Mouse (Mus musculus) hindbrain, embryonic 13.5 days (tissue): ENCODE data around the gene Apex1. TPM values are rescaled to one million over a fixed set of nuclear protein-coding genes. Genes with fewer than 3 reads are reported as not detected.
A peak's percentile ranks its signal among the peaks of the same experiment; 100 is the strongest.
"Not testable (repeated sequence)": the region's sequence is repeated elsewhere in the genome, so short reads cannot be mapped to it uniquely, and the experiment has no call there.

Experiments
- ATAC-seq: fragments of 200-750 bp; cut with Nextera tagmentation; 2 replicates; pipeline ENCODE4 v1.8.0; 2017; ENCODE audit warnings: moderate TSS enrichment; ENCODE audit not compliant: low FRiP score
- H3K27ac ChIP-seq: fragments of 300-500 bp; sonication (generic); 2 replicates; pipeline ENCODE4 v1.5.1; 2015; ENCODE audit warnings: inconsistent platforms, mild to moderate bottlenecking, moderate library complexity
- H3K27me3 ChIP-seq: fragments of 300-500 bp; sonication (generic); 2 replicates; pipeline ENCODE4 v1.6.1; 2015; ENCODE audit warnings: mild to moderate bottlenecking, inconsistent platforms
- H3K36me3 ChIP-seq: fragments of 300-500 bp; sonication (generic); 2 replicates; pipeline ENCODE4 v1.6.1; 2015; ENCODE audit warnings: mild to moderate bottlenecking, inconsistent platforms
- H3K4me1 ChIP-seq: fragments of 300-500 bp; sonication (generic); replicated peaks from 2 replicates; pipeline ENCODE4 v1.6.1; 2015; ENCODE audit warnings: inconsistent platforms
- H3K4me2 ChIP-seq: fragments of 300-500 bp; sonication (generic); 2 replicates; pipeline ENCODE4 v1.6.1; 2015; ENCODE audit warnings: inconsistent platforms, mild to moderate bottlenecking, moderate library complexity
- H3K4me3 ChIP-seq: fragments of 300-500 bp; sonication (generic); 2 replicates; pipeline ENCODE4 v1.5.1; 2015; ENCODE audit warnings: mild to moderate bottlenecking, inconsistent platforms
- H3K9ac ChIP-seq: fragments of 300-500 bp; sonication (generic); 2 replicates; pipeline ENCODE4 v1.6.1; 2015; ENCODE audit warnings: mild to moderate bottlenecking, inconsistent platforms
- H3K9me3 ChIP-seq: fragments of 300-500 bp; sonication (generic); 2 replicates; pipeline ENCODE4 v1.6.1; 2016; ENCODE audit warnings: inconsistent platforms
- WGBS: fragments of 180-500 bp; shearing (Covaris S2); methylation state at CpG from one replicate; pipeline ENCODE4 v1.1.7; 2015; 5-methylcytosine and 5-hydroxymethylcytosine counted together
- polyA plus RNA-seq: library from polyadenylated mRNA; unstranded; fragments of >200 nt; fragmentation: Nextera tagmentation; extraction: Ambion mirVana; gene quantifications from 2 replicates; pipeline ENCODE4 v1.2.1, GENCODE M21; 2015

Apex1 gene
- polyA plus RNA-seq, 1 experiment from 2014 or later: 225 TPM

GRCm38 (mm10) chr14:50897374-50897765, 27.4 kb upstream of the Apex1 start, which contains the start of gene Klhl33:
Gene Klhl33, minus strand, starts transcription at chr14:50897507.
- Histone ChIP-seq H3K4me3 (peak within 1 kb of the TSS; percentile 55), H3K4me2 (peak within 1 kb of the TSS; percentile 91), H3K9me3 (no peaks in the 10 kb centered on the region), H3K27me3 (peaks cover 12% of the 10 kb centered on the region), H3K27ac (peak within 1 kb of the TSS; percentile 24), H3K9ac (peak within 1 kb of the TSS; percentile 78), H3K4me1 (peaks cover 17% of the 10 kb centered on the region), H3K36me3 (no peaks in the 10 kb centered on the region)
- 51% methylated on average over 7 of the region's 7 CpGs for WGBS
- no peak for ATAC-seq

GRCm38 (mm10) chr14:50897992-50898391, 26.8 kb upstream of the Apex1 start:
- WGBS: 91% methylated on average over 2 of the region's 2 CpGs

GRCm38 (mm10) chr14:50903973-50904827, 20.6 kb upstream of the Apex1 start:
- 4% methylated on average over 26 of the region's 26 CpGs for WGBS
- Histone ChIP-seq H3K9ac (peak overlapping the region; percentile 71), H3K4me2 (peak overlapping the region; percentile 64), H3K27ac (no peak overlapping the region; the same call in 1 of the 2 replicates), H3K4me1 (peaks cover 8% of the 10 kb centered on the region; the same call in 1 of the 2 replicates), H3K27me3 (no peaks in the 10 kb centered on the region), H3K36me3 (no peaks in the 10 kb centered on the region; the same call in 1 of the 2 replicates), H3K9me3 (no peaks in the 10 kb centered on the region), H3K4me3 (peak overlapping the region; percentile 41)
- ATAC-seq: peak; percentile 91

More at GRCm38 (mm10) chr14:50897992-50898391, 26.8 kb upstream of the Apex1 start:
- ATAC-seq, H3K27ac ChIP-seq, H3K4me2 ChIP-seq, H3K4me3 ChIP-seq, H3K36me3 ChIP-seq, H3K9ac ChIP-seq, H3K9me3 ChIP-seq: not testable (repeated sequence)
- peaks cover 17% of the 10 kb centered on the region for H3K4me1 ChIP-seq
- peaks cover 12% of the 10 kb centered on the region for H3K27me3 ChIP-seq

GRCm38 (mm10) chr14:50904828-50905129, 20.0 kb upstream of the Apex1 start:
- no peak overlapping the region for H3K9ac ChIP-seq
- no peak for ATAC-seq
- no peaks in the 10 kb centered on the region for H3K9me3 ChIP-seq
- peaks cover 8% of the 10 kb centered on the region; the same call in 1 of the 2 replicates for H3K4me1 ChIP-seq
- no peak overlapping the region for H3K27ac ChIP-seq
- H3K36me3 ChIP-seq: no peaks in the 10 kb centered on the region; the same call in 1 of the 2 replicates
- H3K4me3 ChIP-seq: no peak overlapping the region
- no peak overlapping the region for H3K4me2 ChIP-seq
- 82% methylated on average over 4 of the region's 4 CpGs for WGBS
- H3K27me3 ChIP-seq: no peaks in the 10 kb centered on the region

- H3K27ac ChIP-seq, ATAC-seq, H3K27me3 ChIP-seq, H3K4me1 ChIP-seq, H3K9me3 ChIP-seq, H3K9ac ChIP-seq, H3K4me3 ChIP-seq, H3K36me3 ChIP-seq, H3K4me2 ChIP-seq: not testable (repeated sequence)
Observed at GRCm38 (mm10) chr14:50905327-50905726, 19.4 kb upstream of the Apex1 start.

- no peaks in the 10 kb centered on the region for H3K9me3 ChIP-seq
- WGBS: 87% methylated on average over 4 of the region's 4 CpGs
- H3K9ac ChIP-seq: no peak overlapping the region
- H3K4me2 ChIP-seq: no peak overlapping the region
- no peak overlapping the region for H3K27ac ChIP-seq
- ATAC-seq: no peak
- peaks cover 18% of the 10 kb centered on the region for H3K36me3 ChIP-seq
- H3K4me3 ChIP-seq: no peak overlapping the region
- H3K4me1 ChIP-seq: peaks cover 8% of the 10 kb centered on the region; the same call in 1 of the 2 replicates
- H3K27me3 ChIP-seq: no peaks in the 10 kb centered on the region
Observed at GRCm38 (mm10) chr14:50908126-50908525, 16.6 kb upstream of the Apex1 start.

- Histone ChIP-seq H3K36me3 (peaks cover 48% of the 10 kb centered on the region), H3K4me2 (no peak overlapping the region), H3K9ac (no peak overlapping the region), H3K4me3 (no peak overlapping the region), H3K27ac (no peak overlapping the region), H3K4me1 (no peaks in the 10 kb centered on the region), H3K27me3 (no peaks in the 10 kb centered on the region), H3K9me3 (no peaks in the 10 kb centered on the region)
- ATAC-seq: no peak
- WGBS: 64% methylated on average over 3 of the region's 3 CpGs
Observed at GRCm38 (mm10) chr14:50911356-50911755, 13.4 kb upstream of the Apex1 start.

GRCm38 (mm10) chr14:50923437-50923836, 1.3 kb upstream of the Apex1 start:
- Histone ChIP-seq H3K4me3 (peak overlapping the region; percentile 69), H3K4me2 (peak overlapping the region; percentile 83), H3K4me1 (peaks cover 35% of the 10 kb centered on the region), H3K9ac (peak overlapping the region; percentile 84), H3K36me3 (peaks cover 29% of the 10 kb centered on the region)
- 86% methylated on average over 1 of the region's 1 CpGs for WGBS
- not testable (repeated sequence) for H3K9me3 ChIP-seq, H3K27ac ChIP-seq, H3K27me3 ChIP-seq, ATAC-seq

- Histone ChIP-seq H3K4me1 (peaks cover 53% of the 10 kb centered on the region), H3K9ac (peak overlapping the region; percentile 84), H3K27ac (peak overlapping the region; percentile 88), H3K9me3 (no peaks in the 10 kb centered on the region), H3K36me3 (peaks cover 33% of the 10 kb centered on the region), H3K27me3 (no peaks in the 10 kb centered on the region), H3K4me3 (peak overlapping the region; percentile 69), H3K4me2 (peak overlapping the region; percentile 83)
- ATAC-seq: peak; percentile 69
- WGBS: 2% methylated on average over 38 of the region's 38 CpGs
Observed at GRCm38 (mm10) chr14:50925111-50925920, 548 bp downstream of the Apex1 start.

GRCm38 (mm10) chr14:50927366-50927765, 2.6 kb downstream of the Apex1 start:
- no peaks in the 10 kb centered on the region for H3K27me3 ChIP-seq
- ATAC-seq: no peak
- peaks cover 59% of the 10 kb centered on the region for H3K4me1 ChIP-seq
- WGBS: 66% methylated on average over 3 of the region's 3 CpGs
- peak overlapping the region; percentile 19; the same call in 1 of the 2 replicates for H3K9ac ChIP-seq
- H3K4me3 ChIP-seq: no peak overlapping the region
- H3K36me3 ChIP-seq: peaks cover 33% of the 10 kb centered on the region
- no peak overlapping the region for H3K27ac ChIP-seq
- no peak overlapping the region for H3K4me2 ChIP-seq
- no peaks in the 10 kb centered on the region for H3K9me3 ChIP-seq

GRCm38 (mm10) chr14:50929951-50930350, 5.2 kb downstream of the Apex1 start:
- Histone ChIP-seq H3K9me3 (no peaks in the 10 kb centered on the region), H3K4me3 (peak overlapping the region; percentile 93), H3K9ac (peak overlapping the region; percentile 99), H3K4me2 (peak overlapping the region; percentile 92), H3K4me1 (peaks cover 50% of the 10 kb centered on the region), H3K27me3 (no peaks in the 10 kb centered on the region), H3K36me3 (peaks cover 33% of the 10 kb centered on the region), H3K27ac (peak overlapping the region; percentile 91)
- WGBS: 18% methylated on average over 10 of the region's 10 CpGs
- no peak for ATAC-seq

GRCm38 (mm10) chr14:50930377-50930753, 5.6 kb downstream of the Apex1 start:
- Histone ChIP-seq H3K4me2 (peak overlapping the region; percentile 92), H3K36me3 (peaks cover 33% of the 10 kb centered on the region), H3K4me3 (peak overlapping the region; percentile 93), H3K27me3 (no peaks in the 10 kb centered on the region), H3K27ac (peak overlapping the region; percentile 91), H3K4me1 (peaks cover 50% of the 10 kb centered on the region), H3K9ac (peak overlapping the region; percentile 99), H3K9me3 (no peaks in the 10 kb centered on the region)
- WGBS: under 1% methylated on average over 38 of the region's 38 CpGs
- ATAC-seq: peak; percentile 62
